Mouse (Mus musculus) midbrain, postnatal 0 days (tissue): ENCODE data around the gene Tbl3. TPM values are rescaled to one million over a fixed set of nuclear protein-coding genes. Genes with fewer than 3 reads are reported as not detected.

ENCODE experiments used
- ATAC-seq: fragments of 200-750 bp; cut with Nextera tagmentation; 2 replicates; pipeline ENCODE4 v1.8.0; 2017; ENCODE audit warnings: moderate number of reproducible peaks, mild to moderate bottlenecking, moderate TSS enrichment, moderate library complexity; ENCODE audit not compliant: low FRiP score
- DNase-seq: peaks from one replicate; pipeline ENCODE4 v3.0.0-alpha.2; 2015; ENCODE audit warnings: low spot score
- H3K27ac ChIP-seq: fragments of 300-500 bp; sonication (generic); 2 replicates; pipeline ENCODE4 v1.5.1; 2014; ENCODE audit warnings: low read depth, mild to moderate bottlenecking, low read length, mixed read lengths
- H3K27me3 ChIP-seq: fragments of 300-500 bp; sonication (generic); 2 replicates; pipeline ENCODE4 v1.6.1; 2014; ENCODE audit warnings: low read length, control low read depth, mixed read lengths; ENCODE audit not compliant: insufficient read depth
- H3K36me3 ChIP-seq: fragments of 300-500 bp; sonication (generic); 2 replicates; pipeline ENCODE4 v1.6.1; 2014; ENCODE audit warnings: low read length, control low read depth, mixed read lengths; ENCODE audit not compliant: insufficient read depth
- H3K4me1 ChIP-seq: fragments of 300-500 bp; sonication (generic); 2 replicates; pipeline ENCODE4 v1.6.1; 2014; ENCODE audit warnings: mild to moderate bottlenecking, control low read depth, antibody characterized with exemption, low read length, mixed read lengths; ENCODE audit not compliant: insufficient read depth
- H3K4me2 ChIP-seq: fragments of 300-500 bp; sonication (generic); 2 replicates; pipeline ENCODE4 v1.6.1; 2014; ENCODE audit warnings: low read depth, mild to moderate bottlenecking, low read length, mixed read lengths; ENCODE audit not compliant: poor library complexity, severe bottlenecking
- H3K4me3 ChIP-seq: fragments of 300-500 bp; sonication (generic); 2 replicates; pipeline ENCODE4 v1.5.1; 2014; ENCODE audit warnings: low read depth, mild to moderate bottlenecking, low read length, moderate library complexity
- H3K9ac ChIP-seq: fragments of 300-500 bp; sonication (generic); replicated peaks from 2 replicates; pipeline ENCODE4 v1.6.1; 2014; ENCODE audit warnings: mild to moderate bottlenecking, low read length, moderate library complexity, mixed read lengths; ENCODE audit not compliant: poor library complexity, severe bottlenecking
- H3K9me3 ChIP-seq: fragments of 300-500 bp; sonication (generic); 2 replicates; pipeline ENCODE4 v1.6.1; 2016; ENCODE audit warnings: low read length, control low read depth
- CTCF ChIP-seq: IDR thresholded peaks from 2 replicates; pipeline ENCODE4 v1.5.1; 2016; ENCODE audit warnings: antibody characterized with exemption, mild to moderate bottlenecking
- WGBS: fragments of 180-500 bp; shearing (Covaris S2); extraction: QIAGEN DNeasy Blood & Tissue Kit; methylation state at CpG from one replicate; pipeline ENCODE4 v1.1.7; 2014; 5-methylcytosine and 5-hydroxymethylcytosine counted together
- polyA plus RNA-seq: library from polyadenylated mRNA; unstranded; fragments of >200 nt; fragmentation: Nextera tagmentation; extraction: Ambion mirVana; gene quantifications from 2 replicates; pipeline ENCODE4 v1.2.1, GENCODE M21; 2015
- total RNA-seq: library from RNA; depleted of rRNA; stranded (reverse); fragments of >200 nt; gene quantifications from 2 replicates; pipeline ENCODE4 v1.2.3, GENCODE M21; 2014

The Tbl3 gene
- total and polyA plus RNA-seq, 2 experiments from 2014 or later = 38.2 to 56.4 TPM

- DNase-seq (no peak), ATAC-seq (no peak)
- no peaks in the 10 kb centered on the region for H3K9me3 ChIP-seq
- 81% methylated on average over 6 of the region's 6 CpGs for WGBS
- H3K36me3 ChIP-seq = no peaks in the 10 kb centered on the region
- no peak overlapping the region for H3K9ac ChIP-seq
- no peaks in the 10 kb centered on the region for H3K4me1 ChIP-seq
- no peak overlapping the region for H3K4me2 ChIP-seq
- no peak overlapping the region for H3K4me3 ChIP-seq
- no peak for TF ChIP-seq CTCF
- no peak overlapping the region for H3K27ac ChIP-seq
- H3K27me3 ChIP-seq = no peaks in the 10 kb centered on the region
These were observed 21.6 kb upstream of the Tbl3 start for GRCm38 (mm10) chr17:24729067-24729466.

- TF ChIP-seq CTCF = no peak
- Histone ChIP-seq H3K4me3 (no peak overlapping the region), H3K4me2 (no peak overlapping the region), H3K27ac (no peak overlapping the region), H3K4me1 (no peaks in the 10 kb centered on the region), H3K27me3 (no peaks in the 10 kb centered on the region), H3K9ac (no peak overlapping the region), H3K9me3 (no peaks in the 10 kb centered on the region), H3K36me3 (no peaks in the 10 kb centered on the region)
- DNase-seq (no peak), ATAC-seq (no peak)
- 79% methylated on average over 17 of the region's 17 CpGs for WGBS
These were observed 20.7 kb upstream of the Tbl3 start for GRCm38 (mm10) chr17:24728184-24728583.

- WGBS = 61% methylated on average over 2 of the region's 2 CpGs
- Histone ChIP-seq H3K4me3 (no peak within 1 kb of the TSS), H3K36me3 (no peaks in the 10 kb centered on the region), H3K27me3 (no peaks in the 10 kb centered on the region), H3K9me3 (no peaks in the 10 kb centered on the region), H3K9ac (no peak within 1 kb of the TSS), H3K4me2 (no peak within 1 kb of the TSS), H3K27ac (no peak within 1 kb of the TSS), H3K4me1 (no peaks in the 10 kb centered on the region)
- ATAC-seq (no peak), DNase-seq (no peak)
- TF ChIP-seq CTCF = no peak
These were observed 20.2 kb upstream of the Tbl3 start, which contains the start of gene Rpl3l for GRCm38 (mm10) chr17:24727618-24728017. Gene Rpl3l, plus strand, starts transcription at chr17:24727820.

GRCm38 (mm10) chr17:24725637-24726390, 18.4 kb upstream of the Tbl3 start:
- H3K27me3 ChIP-seq = no peaks in the 10 kb centered on the region
- no peak overlapping the region for H3K9ac ChIP-seq
- WGBS = 75% methylated on average over 3 of the region's 3 CpGs
- ATAC-seq (no peak), DNase-seq (no peak)
- no peak for TF ChIP-seq CTCF
- peaks cover 10% of the 10 kb centered on the region; the same call in 1 of the 2 replicates for H3K36me3 ChIP-seq
- no peak overlapping the region for H3K4me2 ChIP-seq
- H3K9me3 ChIP-seq = no peaks in the 10 kb centered on the region
- no peak overlapping the region for H3K4me3 ChIP-seq
- no peak overlapping the region for H3K27ac ChIP-seq
- H3K4me1 ChIP-seq = no peaks in the 10 kb centered on the region; the same call in 1 of the 2 replicates

- DNase-seq (peak; percentile 97), ATAC-seq (peak; percentile 71)
- Histone ChIP-seq H3K27me3 (no peaks in the 10 kb centered on the region), H3K9ac (peak within 1 kb of the TSS; percentile 86), H3K4me1 (no peaks in the 10 kb centered on the region; the same call in 1 of the 2 replicates), H3K27ac (peak within 1 kb of the TSS; percentile 76), H3K9me3 (no peaks in the 10 kb centered on the region), H3K36me3 (peaks cover 10% of the 10 kb centered on the region; the same call in 1 of the 2 replicates), H3K4me2 (peak within 1 kb of the TSS; percentile 68), H3K4me3 (peak within 1 kb of the TSS; percentile 70)
- peak; percentile 99 for TF ChIP-seq CTCF
- WGBS = under 1% methylated on average over 30 of the region's 30 CpGs
These were observed 16.7 kb upstream of the Tbl3 start, which contains the start of gene Ndufb10 for GRCm38 (mm10) chr17:24724184-24724583. Gene Ndufb10, minus strand, starts transcription at chr17:24724478.

- WGBS = under 1% methylated on average over 15 of the region's 15 CpGs
- H3K4me2 ChIP-seq = peak overlapping the region; percentile 68
- no peaks in the 10 kb centered on the region for H3K9me3 ChIP-seq
- H3K36me3 ChIP-seq = peaks cover 10% of the 10 kb centered on the region; the same call in 1 of the 2 replicates
- peak overlapping the region; percentile 86 for H3K9ac ChIP-seq
- H3K4me1 ChIP-seq = no peaks in the 10 kb centered on the region; the same call in none of the 2 replicates
- peak overlapping the region; percentile 70 for H3K4me3 ChIP-seq
- no peak for TF ChIP-seq CTCF
- peak overlapping the region; percentile 75 for H3K27ac ChIP-seq
- ATAC-seq (peak; percentile 4; the same call in 1 of the 2 replicates), DNase-seq (no peak)
- H3K27me3 ChIP-seq = no peaks in the 10 kb centered on the region
These were observed 16.4 kb upstream of the Tbl3 start for GRCm38 (mm10) chr17:24723881-24724180.
